Mouse (Mus musculus) E14TG2a.4 (cell line): ENCODE results near the gene Wdr27.
"Not testable (repeated sequence)": the region's sequence is repeated elsewhere in the genome, so short reads cannot be mapped to it uniquely, and the experiment has no call there.

Experiments used
- CTCF ChIP-seq: conservative IDR thresholded peaks from 2 replicates; pipeline ENCODE4 v1.5.1; 2014; ENCODE audit warnings: low read length
- POU5F1 ChIP-seq: IDR thresholded peaks from 2 replicates; pipeline ENCODE4 v1.6.1; 2014; ENCODE audit warnings: low read length, borderline replicate concordance

DNA sequence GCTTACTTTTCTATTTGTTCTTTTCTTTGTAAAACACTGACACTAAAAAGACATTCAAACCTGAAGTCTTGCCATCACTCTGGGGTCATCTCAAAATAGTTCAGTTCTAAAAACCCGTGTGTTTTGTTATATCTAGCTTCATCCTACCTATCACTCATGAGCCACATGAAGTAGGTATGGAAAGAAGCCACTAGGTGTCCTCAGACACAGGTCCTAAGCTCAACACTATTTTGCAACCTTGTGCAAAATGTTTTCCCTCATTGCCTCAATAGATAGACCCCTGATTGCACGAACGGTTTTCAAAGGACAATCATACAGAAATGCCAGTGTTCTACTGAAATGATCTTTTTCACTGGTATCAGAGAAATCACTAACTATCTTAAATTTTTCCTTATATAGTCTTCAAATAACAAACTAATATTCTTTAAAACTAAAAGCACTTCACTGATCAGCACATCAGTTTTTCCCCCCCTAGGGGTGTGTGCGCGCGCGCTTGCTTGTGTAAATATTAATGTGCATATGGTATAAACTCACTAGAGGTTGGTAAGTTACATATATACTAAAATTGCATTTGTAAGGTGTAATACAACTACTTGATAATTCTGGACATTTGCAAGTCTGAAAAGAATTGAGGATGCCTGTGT, 34.9 kb upstream of the Wdr27 start:
- TF ChIP-seq CTCF, POU5F1: not testable (repeated sequence)
